Mouse (Mus musculus) neural tube, embryonic 15.5 days (tissue): Measurements from ENCODE around the gene Olfr10. TPM values are rescaled to one million over a fixed set of nuclear protein-coding genes. Genes with fewer than 3 reads are reported as not detected.

Experiments used
- ATAC-seq: fragments of 200-750 bp; cut with Nextera tagmentation; 2 replicates; pipeline ENCODE4 v1.8.0; 2017; ENCODE audit warnings: mild to moderate bottlenecking, moderate TSS enrichment, moderate library complexity; ENCODE audit not compliant: low FRiP score
- H3K27ac ChIP-seq: fragments of 300-500 bp; sonication (generic); replicated peaks from 2 replicates; pipeline ENCODE4 v1.5.1; 2015; ENCODE audit warnings: mild to moderate bottlenecking, inconsistent platforms
- H3K27me3 ChIP-seq: fragments of 300-500 bp; sonication (generic); replicated peaks from 2 replicates; pipeline ENCODE4 v1.6.1; 2015; ENCODE audit warnings: inconsistent platforms
- H3K36me3 ChIP-seq: fragments of 300-500 bp; sonication (generic); 2 replicates; pipeline ENCODE4 v1.6.1; 2015; ENCODE audit warnings: inconsistent platforms
- H3K4me1 ChIP-seq: fragments of 300-500 bp; sonication (generic); 2 replicates; pipeline ENCODE4 v1.6.1; 2015; ENCODE audit warnings: inconsistent platforms
- H3K4me2 ChIP-seq: fragments of 300-500 bp; sonication (generic); 2 replicates; pipeline ENCODE4 v1.6.1; 2015; ENCODE audit warnings: inconsistent platforms, mild to moderate bottlenecking, moderate library complexity
- H3K4me3 ChIP-seq: fragments of 300-500 bp; sonication (generic); replicated peaks from 2 replicates; pipeline ENCODE4 v1.5.1; 2015; ENCODE audit warnings: mild to moderate bottlenecking, inconsistent platforms
- H3K9ac ChIP-seq: fragments of 300-500 bp; sonication (generic); replicated peaks from 2 replicates; pipeline ENCODE4 v1.6.1; 2015; ENCODE audit warnings: mild to moderate bottlenecking, inconsistent platforms
- H3K9me3 ChIP-seq: fragments of 300-500 bp; sonication (generic); replicated peaks from 2 replicates; pipeline ENCODE4 v1.6.1; 2016; ENCODE audit warnings: inconsistent platforms
- WGBS: fragments of 180-500 bp; shearing (Covaris S2); methylation state at CpG from one replicate; pipeline ENCODE4 v1.1.7; 2015; ENCODE audit warnings: mixed read lengths; 5-methylcytosine and 5-hydroxymethylcytosine counted together
- polyA plus RNA-seq: library from polyadenylated mRNA; unstranded; fragments of >200 nt; fragmentation: Nextera tagmentation; extraction: Ambion mirVana; gene quantifications from 2 replicates; pipeline ENCODE4 v1.2.1, GENCODE M21; 2015

Olfr10 gene
- polyA plus RNA-seq, 1 experiment from 2014 or later, result not detected

DNA sequence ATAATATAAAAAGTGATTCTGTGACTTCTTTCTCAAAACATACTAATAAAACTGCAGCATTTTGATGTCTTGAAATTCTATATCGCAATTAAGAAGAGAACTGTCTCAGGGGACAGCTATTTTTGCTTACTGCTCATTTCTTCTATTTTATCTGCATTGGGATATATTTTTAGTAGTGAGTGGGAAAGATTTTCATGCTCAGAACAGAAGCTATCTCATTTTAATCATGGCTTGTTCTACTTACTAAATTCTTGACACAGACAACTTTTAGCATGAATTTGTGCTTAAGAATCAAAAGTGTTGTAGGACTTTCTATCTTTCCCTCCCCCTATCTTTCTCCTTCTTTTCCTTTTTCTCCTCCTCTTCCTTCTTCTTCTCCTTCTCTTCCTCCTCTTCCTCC, 25.1 kb downstream of the Olfr10 start:
- H3K27ac ChIP-seq, result no peak overlapping the region
- no peaks in the 10 kb centered on the region for H3K36me3 ChIP-seq
- no peak overlapping the region for H3K9ac ChIP-seq
- H3K4me2 ChIP-seq, result no peak overlapping the region
- WGBS, result 71% methylated on average over 1 of the region's 1 CpGs
- H3K4me3 ChIP-seq, result no peak overlapping the region
- no peaks in the 10 kb centered on the region for H3K27me3 ChIP-seq
- H3K4me1 ChIP-seq, result no peaks in the 10 kb centered on the region
- H3K9me3 ChIP-seq, result no peaks in the 10 kb centered on the region
- no peak for ATAC-seq

DNA sequence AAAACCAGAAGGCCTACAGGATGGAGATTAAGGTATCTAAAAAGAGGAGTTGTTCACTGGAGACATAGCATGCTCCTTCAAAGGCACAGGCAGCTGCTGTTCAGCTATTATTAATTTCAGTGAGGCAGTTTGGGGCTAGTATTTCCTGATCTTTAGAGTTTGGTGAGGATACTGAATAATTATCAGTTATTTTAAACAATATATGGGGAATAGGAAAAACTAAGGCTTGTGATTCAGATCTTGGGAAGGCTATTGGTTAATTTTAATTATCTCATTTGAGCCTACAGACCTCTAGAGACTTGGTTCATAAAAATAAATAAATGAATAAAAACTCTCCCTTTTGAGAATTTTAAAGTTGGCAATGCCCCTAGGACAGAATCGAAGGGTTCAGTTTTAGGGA, 30.3 kb downstream of the Olfr10 start, which contains the start of gene Olfr1390:
Gene Olfr1390, plus strand, starts transcription at position 301 of the 400 bp plus-strand sequence.
- Histone ChIP-seq H3K27me3 (no peaks in the 10 kb centered on the region), H3K4me1 (no peaks in the 10 kb centered on the region), H3K27ac (no peak within 1 kb of the TSS), H3K9ac (no peak within 1 kb of the TSS), H3K36me3 (no peaks in the 10 kb centered on the region), H3K4me3 (no peak within 1 kb of the TSS), H3K9me3 (no peaks in the 10 kb centered on the region), H3K4me2 (no peak within 1 kb of the TSS)
- 91% methylated on average over 1 of the region's 1 CpGs for WGBS
- ATAC-seq, result no peak

- 70% methylated on average over 4 of the region's 4 CpGs for WGBS
- Histone ChIP-seq H3K4me1 (no peaks in the 10 kb centered on the region), H3K27ac (no peak overlapping the region), H3K9ac (no peak overlapping the region), H3K9me3 (no peaks in the 10 kb centered on the region), H3K27me3 (no peaks in the 10 kb centered on the region), H3K4me3 (no peak overlapping the region), H3K4me2 (no peak overlapping the region), H3K36me3 (no peaks in the 10 kb centered on the region)
- no peak for ATAC-seq
Observed at GRCm38 (mm10) chr11:49337150-49337832, 32.8 kb downstream of the Olfr10 start.

Other genes with a start within 250 kb of the Olfr10 start
- gene Tgtp2, start 240.5 kb upstream of the Olfr10 start, polyA plus RNA-seq, result 0.14 and 8.5 TPM in 2 replicates
- 0.64 and 6.6 TPM in 2 replicates for gene Ifi47, start 228.2 kb upstream of the Olfr10 start, polyA plus RNA-seq
- not detected in 2 replicates for gene Olfr1396, start 189.9 kb upstream of the Olfr10 start, polyA plus RNA-seq
- gene Olfr1395, start 162.5 kb upstream of the Olfr10 start, polyA plus RNA-seq, result not detected in 2 replicates
- gene Olfr1394, start 150.4 kb upstream of the Olfr10 start, polyA plus RNA-seq, result not detected in 2 replicates
- gene Btnl9, start 117.6 kb upstream of the Olfr10 start, polyA plus RNA-seq, result 0.17 and 0.59 TPM in 2 replicates
- 33.6 and 38.2 TPM in 2 replicates for gene Zfp62, start 101.4 kb upstream of the Olfr10 start, polyA plus RNA-seq
- 34.0 and 46.2 TPM in 2 replicates for gene Mgat1, start 60.5 kb upstream of the Olfr10 start, polyA plus RNA-seq
- gene Olfr1393, start 26.4 kb upstream of the Olfr10 start, polyA plus RNA-seq, result not detected in 2 replicates
- gene Olfr1392, start 19.5 kb upstream of the Olfr10 start, polyA plus RNA-seq, result not detected in 2 replicates
- gene Olfr1391, start 18.0 kb downstream of the Olfr10 start, polyA plus RNA-seq, result not detected in 2 replicates
- not detected in 2 replicates for gene Olfr1390, start 30.4 kb downstream of the Olfr10 start, polyA plus RNA-seq
- gene Olfr1389, start 118.3 kb downstream of the Olfr10 start, polyA plus RNA-seq, result not detected in 2 replicates
- gene Olfr1388, start 131.9 kb downstream of the Olfr10 start, polyA plus RNA-seq, result not detected in 2 replicates
- gene Olfr1387, start 150.6 kb downstream of the Olfr10 start, polyA plus RNA-seq, result not detected in 2 replicates
- not detected in 2 replicates for gene Olfr1386, start 160.3 kb downstream of the Olfr10 start, polyA plus RNA-seq
- not detected in 2 replicates for gene Olfr1385, start 184.3 kb downstream of the Olfr10 start, polyA plus RNA-seq
- gene Olfr1384, start 202.0 kb downstream of the Olfr10 start, polyA plus RNA-seq, result not detected in 2 replicates
- not detected in 2 replicates for gene Olfr1383, start 214.9 kb downstream of the Olfr10 start, polyA plus RNA-seq
- not detected in 2 replicates for gene Olfr1382, start 223.5 kb downstream of the Olfr10 start, polyA plus RNA-seq
- not detected in 2 replicates for gene Olfr1381, start 238.7 kb downstream of the Olfr10 start, polyA plus RNA-seq